Mouse (Mus musculus) neural tube, embryonic 13.5 days (tissue): ENCODE measurements around the gene Tmem120b. TPM values are rescaled to one million over a fixed set of nuclear protein-coding genes. Genes with fewer than 3 reads are reported as not detected.

Experiments used
- ATAC-seq: fragments of 200-750 bp; cut with Nextera tagmentation; 2 replicates; pipeline ENCODE4 v1.8.0; 2017; ENCODE audit warnings: low read depth, mild to moderate bottlenecking, moderate TSS enrichment, moderate library complexity
- H3K27ac ChIP-seq: fragments of 300-500 bp; sonication (generic); replicated peaks from 2 replicates; pipeline ENCODE4 v1.5.1; 2015; ENCODE audit warnings: moderate library complexity, mild to moderate bottlenecking, inconsistent platforms
- H3K27me3 ChIP-seq: fragments of 300-500 bp; sonication (generic); 2 replicates; pipeline ENCODE4 v1.6.1; 2015; ENCODE audit warnings: mild to moderate bottlenecking, inconsistent platforms
- H3K36me3 ChIP-seq: fragments of 300-500 bp; sonication (generic); 2 replicates; pipeline ENCODE4 v1.6.1; 2015; ENCODE audit warnings: mild to moderate bottlenecking, inconsistent platforms
- H3K4me1 ChIP-seq: fragments of 300-500 bp; sonication (generic); replicated peaks from 2 replicates; pipeline ENCODE4 v1.6.1; 2015; ENCODE audit warnings: inconsistent platforms
- H3K4me2 ChIP-seq: fragments of 300-500 bp; sonication (generic); 2 replicates; pipeline ENCODE4 v1.6.1; 2015; ENCODE audit warnings: inconsistent platforms, mild to moderate bottlenecking, moderate library complexity
- H3K4me3 ChIP-seq: fragments of 300-500 bp; sonication (generic); 2 replicates; pipeline ENCODE4 v1.5.1; 2015; ENCODE audit warnings: mild to moderate bottlenecking, inconsistent platforms
- H3K9ac ChIP-seq: fragments of 300-500 bp; sonication (generic); 2 replicates; pipeline ENCODE4 v1.6.1; 2015; ENCODE audit warnings: moderate library complexity, mild to moderate bottlenecking, inconsistent platforms
- H3K9me3 ChIP-seq: fragments of 300-500 bp; sonication (generic); 2 replicates; pipeline ENCODE4 v1.6.1; 2016; ENCODE audit warnings: inconsistent platforms
- WGBS: fragments of 180-500 bp; shearing (Covaris S2); methylation state at CpG from one replicate; pipeline ENCODE4 v1.1.7; 2015; 5-methylcytosine and 5-hydroxymethylcytosine counted together
- polyA plus RNA-seq: library from polyadenylated mRNA; unstranded; fragments of >200 nt; fragmentation: Nextera tagmentation; extraction: Ambion mirVana; gene quantifications from 2 replicates; pipeline ENCODE4 v1.2.1, GENCODE M21; 2015

The Tmem120b gene
- polyA plus RNA-seq, 1 experiment from 2014 or later, result 20.5 TPM

GRCm38 (mm10) chr5:123133083-123133783 is 65.0 kb downstream of the Tmem120b start:
- peaks cover 58% of the 10 kb centered on the region for H3K36me3 ChIP-seq
- no peak for ATAC-seq

GRCm38 (mm10) chr5:123133784-123134143 is 65.5 kb downstream of the Tmem120b start:
- peak overlapping the region; percentile 95 for H3K4me3 ChIP-seq
- WGBS, result 11% methylated on average over 7 of the region's 7 CpGs
- no peaks in the 10 kb centered on the region for H3K9me3 ChIP-seq
- H3K4me2 ChIP-seq, result peak overlapping the region; percentile 100
- H3K4me1 ChIP-seq, result peaks cover 73% of the 10 kb centered on the region
- peak overlapping the region; percentile 100 for H3K27ac ChIP-seq
- no peaks in the 10 kb centered on the region for H3K27me3 ChIP-seq
- peak overlapping the region; percentile 100 for H3K9ac ChIP-seq
- H3K36me3 ChIP-seq, result peaks cover 52% of the 10 kb centered on the region
- ATAC-seq, result no peak

More at GRCm38 (mm10) chr5:123133083-123133783, 65.0 kb downstream of the Tmem120b start:
- Histone ChIP-seq H3K4me1 (peaks cover 75% of the 10 kb centered on the region), H3K4me3 (peak overlapping the region; percentile 95), H3K27me3 (no peaks in the 10 kb centered on the region), H3K27ac (peak overlapping the region; percentile 100), H3K9ac (peak overlapping the region; percentile 100), H3K4me2 (peak overlapping the region; percentile 100), H3K9me3 (no peaks in the 10 kb centered on the region)
- 21% methylated on average over 18 of the region's 18 CpGs for WGBS

DNA sequence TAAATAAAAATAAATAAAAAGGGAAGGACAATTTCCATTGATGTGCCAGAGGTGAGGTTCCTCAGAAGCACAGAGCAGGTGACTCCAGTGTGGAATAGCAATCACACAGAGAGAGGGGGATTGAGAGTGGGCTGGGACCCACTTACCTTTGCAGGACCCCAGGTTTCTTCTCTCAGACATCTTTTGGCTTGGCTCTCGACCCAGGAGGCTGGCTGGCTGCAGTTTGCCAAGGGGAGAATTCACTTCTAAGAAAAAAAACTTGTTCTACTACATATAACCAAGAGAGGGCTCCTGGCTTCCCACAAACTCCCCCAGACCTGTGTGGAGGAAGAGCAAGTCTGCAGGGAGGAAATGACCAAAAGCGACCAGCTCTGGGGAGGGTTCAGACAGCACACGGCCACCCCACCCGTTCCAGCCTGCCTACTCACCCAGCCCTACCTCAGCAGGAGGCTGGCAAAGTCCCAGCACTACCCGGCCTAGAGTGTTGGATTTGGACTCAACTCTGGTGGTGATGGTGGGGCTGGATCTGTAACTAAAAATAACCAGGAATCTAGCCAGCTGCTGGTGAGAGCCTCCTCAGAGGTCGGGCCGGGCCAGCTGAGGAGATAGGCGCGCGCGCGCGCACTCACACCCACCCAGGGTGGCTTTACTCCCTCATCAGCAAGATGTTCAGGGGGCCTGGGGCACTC is 66.1 kb downstream of the Tmem120b start:
- peak overlapping the region; percentile 100 for H3K9ac ChIP-seq
- no peak for ATAC-seq
- peak overlapping the region; percentile 100 for H3K4me2 ChIP-seq
- H3K4me3 ChIP-seq, result peak overlapping the region; percentile 95
- WGBS, result 16% methylated on average over 13 of the region's 13 CpGs
- H3K27ac ChIP-seq, result peak overlapping the region; percentile 100
- H3K36me3 ChIP-seq, result peaks cover 47% of the 10 kb centered on the region
- H3K4me1 ChIP-seq, result peaks cover 71% of the 10 kb centered on the region
- H3K27me3 ChIP-seq, result no peaks in the 10 kb centered on the region
- H3K9me3 ChIP-seq, result no peaks in the 10 kb centered on the region

GRCm38 (mm10) chr5:123134875-123135382 is 66.7 kb downstream of the Tmem120b start:
- Histone ChIP-seq H3K9me3 (no peaks in the 10 kb centered on the region), H3K27me3 (no peaks in the 10 kb centered on the region), H3K9ac (peak overlapping the region; percentile 100), H3K4me1 (peaks cover 71% of the 10 kb centered on the region), H3K36me3 (peaks cover 41% of the 10 kb centered on the region), H3K4me2 (peak overlapping the region; percentile 100), H3K4me3 (peak overlapping the region; percentile 95), H3K27ac (peak overlapping the region; percentile 100)
- WGBS, result 10% methylated on average over 8 of the region's 8 CpGs
- no peak for ATAC-seq

GRCm38 (mm10) chr5:123135471-123136360 is 67.5 kb downstream of the Tmem120b start:
- Histone ChIP-seq H3K36me3 (peaks cover 33% of the 10 kb centered on the region), H3K27ac (peak overlapping the region; percentile 100), H3K4me2 (peak overlapping the region; percentile 100), H3K27me3 (no peaks in the 10 kb centered on the region), H3K4me1 (peaks cover 71% of the 10 kb centered on the region), H3K9me3 (no peaks in the 10 kb centered on the region), H3K9ac (peak overlapping the region; percentile 100), H3K4me3 (peak overlapping the region; percentile 95)
- 0 out of 2 replicates have a peak, but pooled peaks have one; percentile 5 for ATAC-seq
- 1% methylated on average over 30 of the region's 30 CpGs for WGBS

GRCm38 (mm10) chr5:123136361-123137043 is 68.3 kb downstream of the Tmem120b start:
- peak overlapping the region; percentile 95 for H3K4me3 ChIP-seq
- H3K4me1 ChIP-seq, result peaks cover 68% of the 10 kb centered on the region
- H3K9ac ChIP-seq, result peak overlapping the region; percentile 100
- WGBS, result 0% methylated on average over 13 of the region's 13 CpGs
- peak overlapping the region; percentile 100 for H3K4me2 ChIP-seq
- H3K27me3 ChIP-seq, result no peaks in the 10 kb centered on the region
- ATAC-seq, result peak; percentile 19; the same call in 1 of the 2 replicates
- no peaks in the 10 kb centered on the region for H3K9me3 ChIP-seq
- H3K36me3 ChIP-seq, result peaks cover 29% of the 10 kb centered on the region
- peak overlapping the region; percentile 100 for H3K27ac ChIP-seq

DNA sequence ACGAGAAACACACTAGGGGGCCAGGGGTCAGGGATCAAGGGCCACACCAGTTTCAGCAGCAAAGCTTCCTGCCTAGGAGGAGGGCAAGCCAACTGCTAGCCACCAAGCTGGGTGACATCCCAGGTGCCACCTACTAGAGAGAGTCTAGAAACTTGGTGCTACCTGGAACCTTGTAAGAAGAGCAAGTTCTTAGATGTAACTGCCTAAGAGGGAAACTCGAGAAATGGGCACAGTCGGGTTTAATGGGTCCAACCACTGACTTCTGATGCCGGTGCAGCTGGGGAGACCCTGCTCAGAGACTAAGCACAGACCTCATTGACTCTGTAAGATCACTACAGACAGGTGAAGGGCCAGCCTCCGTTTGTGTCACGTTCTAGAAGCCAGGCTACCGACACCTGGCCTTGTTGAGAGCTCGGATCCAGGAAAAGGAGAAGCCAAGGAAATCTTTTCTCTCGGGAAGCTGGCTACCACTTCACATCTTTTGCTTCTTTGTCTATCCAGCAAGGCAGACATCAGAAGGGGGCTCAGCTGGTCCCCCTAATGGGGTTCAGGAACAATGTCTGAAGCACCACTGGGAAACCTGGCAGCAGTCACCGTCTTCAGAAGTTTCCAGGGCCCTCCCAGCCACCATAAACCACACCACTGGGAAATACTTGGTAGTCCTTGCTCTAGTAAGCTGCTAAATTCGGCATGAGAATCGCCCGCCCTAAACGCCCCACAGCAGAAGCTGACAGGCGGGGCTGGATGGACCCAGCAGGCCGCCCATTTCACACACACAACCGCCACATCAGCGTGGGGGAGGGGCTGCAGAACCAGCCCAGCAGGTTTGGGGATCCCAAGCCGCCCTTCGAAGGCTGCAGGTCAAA is 69.1 kb downstream of the Tmem120b start:
- peaks cover 29% of the 10 kb centered on the region for H3K36me3 ChIP-seq
- peak overlapping the region; percentile 100 for H3K27ac ChIP-seq
- H3K9ac ChIP-seq, result peak overlapping the region; percentile 100
- H3K9me3 ChIP-seq, result no peaks in the 10 kb centered on the region
- H3K4me1 ChIP-seq, result peaks cover 60% of the 10 kb centered on the region
- peak overlapping the region; percentile 100 for H3K4me2 ChIP-seq
- WGBS, result under 1% methylated on average over 20 of the region's 20 CpGs
- no peak for ATAC-seq
- H3K27me3 ChIP-seq, result no peaks in the 10 kb centered on the region
- H3K4me3 ChIP-seq, result peak overlapping the region; percentile 95

- peaks cover 29% of the 10 kb centered on the region for H3K36me3 ChIP-seq
- no peak for ATAC-seq
- H3K27me3 ChIP-seq, result no peaks in the 10 kb centered on the region
- H3K4me2 ChIP-seq, result peak overlapping the region; percentile 100
- 2% methylated on average over 6 of the region's 6 CpGs for WGBS
- no peaks in the 10 kb centered on the region for H3K9me3 ChIP-seq
- peak overlapping the region; percentile 100 for H3K27ac ChIP-seq
- peaks cover 54% of the 10 kb centered on the region for H3K4me1 ChIP-seq
- H3K4me3 ChIP-seq, result peak overlapping the region; percentile 95
- peak overlapping the region; percentile 100 for H3K9ac ChIP-seq
Observed at GRCm38 (mm10) chr5:123137910-123138229, 69.7 kb downstream of the Tmem120b start.

- Histone ChIP-seq H3K36me3 (peaks cover 29% of the 10 kb centered on the region), H3K9ac (peak overlapping the region; percentile 100), H3K4me2 (peak overlapping the region; percentile 100), H3K4me3 (peak overlapping the region; percentile 95), H3K27ac (peak overlapping the region; percentile 100), H3K9me3 (no peaks in the 10 kb centered on the region), H3K4me1 (peaks cover 53% of the 10 kb centered on the region), H3K27me3 (no peaks in the 10 kb centered on the region)
- 0% methylated on average over 34 of the region's 40 CpGs for WGBS
- peak; percentile 4; the same call in 1 of the 2 replicates for ATAC-seq
Observed at GRCm38 (mm10) chr5:123138230-123138911, 70.2 kb downstream of the Tmem120b start.
